In genomic region chr5:24455076-24455475, GRCm38 (mm10) we compare ENCODE assay signal across 9 mouse cellular contexts. TPM values are rescaled to one million over a fixed set of nuclear protein-coding genes. Genes with fewer than 3 reads are reported as not detected.
DNase-seq lines count a peak whose midpoint lies in the region; ATAC-seq lines count a peak whose summit lies in the region.
"Had no signal": no experiment of that assay in that cellular context is flagged by ENCODE, and none has a peak within 500 bp of the region (broad histone marks: within the 10 kb centered on the region; RNA-seq: fewer than 3 reads in every experiment).

No protein-coding gene starts in this region.

- no peak for ATAC-seq in lung, embryonic 16.5 days (ENCODE audit: low read depth)
- no peak for ATAC-seq in hindbrain, embryonic 16.5 days
- no peak for ATAC-seq in neural tube, embryonic 15.5 days (ENCODE audit: low FRiP score)

- H3K4me2 ChIP-seq in lung, embryonic 16.5 days (ENCODE audit: low read depth, low read length) = 0 out of 2 replicates have a peak overlapping the region, but pooled peaks have one; percentile 3
- peak overlapping the region; percentile 97 for H3K4me2 ChIP-seq in hindbrain, embryonic 16.5 days (ENCODE audit: low read length)
- H3K4me2 ChIP-seq in neural tube, embryonic 15.5 days = peak overlapping the region; percentile 91

- H3K27me3 ChIP-seq in lung, embryonic 16.5 days (ENCODE audit: control insufficient read depth, insufficient read depth, low read depth, low read length) = no peaks in the 10 kb centered on the region
- no peaks in the 10 kb centered on the region for H3K27me3 ChIP-seq in hindbrain, embryonic 16.5 days (replicated peaks; ENCODE audit: control insufficient read depth, insufficient read depth, low read length)
- no peaks in the 10 kb centered on the region for H3K27me3 ChIP-seq in neural tube, embryonic 15.5 days (replicated peaks)

- 64% methylated on average over 3 of the region's 3 CpGs for WGBS in lung, embryonic 16.5 days
- 55% methylated on average over 3 of the region's 3 CpGs for WGBS in hindbrain, embryonic 16.5 days
- 58% methylated on average over 3 of the region's 3 CpGs for WGBS in neural tube, embryonic 15.5 days

- H3K36me3 ChIP-seq in lung, embryonic 16.5 days (ENCODE audit: control insufficient read depth, insufficient read depth, low read length) = no peaks in the 10 kb centered on the region
- H3K36me3 ChIP-seq in hindbrain, embryonic 16.5 days (ENCODE audit: control insufficient read depth, insufficient read depth, low read length) = peaks cover 4% of the 10 kb centered on the region
- peaks cover 5% of the 10 kb centered on the region; the same call in 1 of the 2 replicates for H3K36me3 ChIP-seq in neural tube, embryonic 15.5 days

- no peaks in the 10 kb centered on the region for H3K9me3 ChIP-seq in lung, embryonic 16.5 days (ENCODE audit: control insufficient read depth, low read length)
- no peaks in the 10 kb centered on the region for H3K9me3 ChIP-seq in hindbrain, embryonic 16.5 days (ENCODE audit: control insufficient read depth, low read length)
- H3K9me3 ChIP-seq in neural tube, embryonic 15.5 days (replicated peaks) = no peaks in the 10 kb centered on the region

- peak overlapping the region; percentile 22; the same call in 1 of the 2 replicates for H3K9ac ChIP-seq in lung, embryonic 16.5 days (ENCODE audit: low read length)
- H3K9ac ChIP-seq in hindbrain, embryonic 16.5 days (ENCODE audit: low read depth, low read length) = no peak overlapping the region
- 0 out of 2 replicates have a peak overlapping the region, but pooled peaks have one; percentile 14 for H3K9ac ChIP-seq in neural tube, embryonic 15.5 days (replicated peaks)
- H3K9ac ChIP-seq: liver, embryonic 14.5 days had no signal

- DNase-seq in adrenal gland, adult (ENCODE audit: inconsistent age in 2 of 2, low spot score in 1 of 2) = peak; percentile 47 to 79
- no peak for DNase-seq in adrenal gland, postnatal 25 days
- no peak for DNase-seq in lung, postnatal 36 days
- DNase-seq in urinary bladder, postnatal 14 days (ENCODE audit: low spot score) = no peak
- no peak for DNase-seq in B cell, adult 2 months

- H3K4me3 ChIP-seq in lung, embryonic 16.5 days (ENCODE audit: low read length) = no peak overlapping the region
- H3K4me3 ChIP-seq in hindbrain, embryonic 16.5 days (ENCODE audit: low read length) = no peak overlapping the region
- H3K4me3 ChIP-seq in neural tube, embryonic 15.5 days (replicated peaks) = 0 out of 2 replicates have a peak overlapping the region, but pooled peaks have one; percentile 1

- peaks cover 31% of the 10 kb centered on the region for H3K4me1 ChIP-seq in lung, embryonic 16.5 days (replicated peaks; ENCODE audit: control insufficient read depth, insufficient read depth, low read length)
- H3K4me1 ChIP-seq in hindbrain, embryonic 16.5 days (ENCODE audit: control insufficient read depth, insufficient read depth, low read depth, low read length) = peaks cover 41% of the 10 kb centered on the region
- peaks cover 53% of the 10 kb centered on the region for H3K4me1 ChIP-seq in neural tube, embryonic 15.5 days

- H3K27ac ChIP-seq in lung, embryonic 16.5 days (ENCODE audit: low read length) = peak overlapping the region; percentile 84
- no peak overlapping the region for H3K27ac ChIP-seq in hindbrain, embryonic 16.5 days (ENCODE audit: low read depth, low read length)
- no peak overlapping the region for H3K27ac ChIP-seq in neural tube, embryonic 15.5 days (replicated peaks)
- H3K27ac ChIP-seq: liver, embryonic 14.5 days had no signal

RNA-seq across cellular contexts. Expression of gene Agap3, which starts 3.1 kb away (rescaled TPM):
- total RNA-seq in adrenal gland, postnatal 25 days (2021) = 75.6 and 89.0 TPM in 2 replicates
- 18.6 and 22.1 TPM in 2 replicates for polyA plus RNA-seq in lung, embryonic 16.5 days (2015; fragmentation: Nextera tagmentation; extraction: Ambion mirVana)
- 46.4 and 47.7 TPM in 2 replicates for polyA plus RNA-seq in hindbrain, embryonic 16.5 days (2015; fragmentation: Nextera tagmentation; extraction: Ambion mirVana)
- polyA plus RNA-seq in neural tube, embryonic 15.5 days (2015; fragmentation: Nextera tagmentation; extraction: Ambion mirVana) = 60.2 and 101 TPM in 2 replicates

RNA-seq across cellular contexts. Expression of gene Tmub1, which starts 7.4 kb away (rescaled TPM):
- 12.5 and 16.8 TPM in 2 replicates for total RNA-seq in adrenal gland, postnatal 25 days (2021)
- polyA plus RNA-seq in lung, embryonic 16.5 days (2015; fragmentation: Nextera tagmentation; extraction: Ambion mirVana) = 18.0 and 19.6 TPM in 2 replicates
- 61.7 and 63.1 TPM in 2 replicates for polyA plus RNA-seq in hindbrain, embryonic 16.5 days (2015; fragmentation: Nextera tagmentation; extraction: Ambion mirVana)
- polyA plus RNA-seq in neural tube, embryonic 15.5 days (2015; fragmentation: Nextera tagmentation; extraction: Ambion mirVana) = 54.8 and 62.8 TPM in 2 replicates

RNA-seq across cellular contexts. Expression of gene Fastk, which starts 10.0 kb away (rescaled TPM):
- 114 and 119 TPM in 2 replicates for total RNA-seq in adrenal gland, postnatal 25 days (2021)
- polyA plus RNA-seq in lung, embryonic 16.5 days (2015; fragmentation: Nextera tagmentation; extraction: Ambion mirVana) = 96.6 and 99.2 TPM in 2 replicates
- polyA plus RNA-seq in hindbrain, embryonic 16.5 days (2015; fragmentation: Nextera tagmentation; extraction: Ambion mirVana) = 106 and 107 TPM in 2 replicates
- 111 TPM in 2 replicates for polyA plus RNA-seq in neural tube, embryonic 15.5 days (2015; fragmentation: Nextera tagmentation; extraction: Ambion mirVana)

RNA-seq across cellular contexts. Expression of gene Slc4a2, which starts 31.4 kb away (rescaled TPM):
- 50.5 and 59.1 TPM in 2 replicates for total RNA-seq in adrenal gland, postnatal 25 days (2021)
- 45.1 and 48.9 TPM in 2 replicates for polyA plus RNA-seq in lung, embryonic 16.5 days (2015; fragmentation: Nextera tagmentation; extraction: Ambion mirVana)
- polyA plus RNA-seq in hindbrain, embryonic 16.5 days (2015; fragmentation: Nextera tagmentation; extraction: Ambion mirVana) = 29.0 and 29.8 TPM in 2 replicates
- 15.3 and 19.1 TPM in 2 replicates for polyA plus RNA-seq in neural tube, embryonic 15.5 days (2015; fragmentation: Nextera tagmentation; extraction: Ambion mirVana)

RNA-seq across cellular contexts. Expression of gene Cdk5, which starts 31.7 kb away (rescaled TPM):
- total RNA-seq in adrenal gland, postnatal 25 days (2021) = 46.4 and 51.2 TPM in 2 replicates
- 43.0 and 45.8 TPM in 2 replicates for polyA plus RNA-seq in lung, embryonic 16.5 days (2015; fragmentation: Nextera tagmentation; extraction: Ambion mirVana)
- 139 and 140 TPM in 2 replicates for polyA plus RNA-seq in hindbrain, embryonic 16.5 days (2015; fragmentation: Nextera tagmentation; extraction: Ambion mirVana)
- polyA plus RNA-seq in neural tube, embryonic 15.5 days (2015; fragmentation: Nextera tagmentation; extraction: Ambion mirVana) = 113 and 133 TPM in 2 replicates

Comparison
In these comparisons a context has a peak if more than half of its experiments do, and no peak if none do; other contexts are left out.
1. DNase-seq: peak in adrenal gland, adult (2 of 2); none in adrenal gland, postnatal 25 days (single experiment), lung, postnatal 36 days (single experiment), urinary bladder, postnatal 14 days (single experiment) and B cell, adult 2 months (0 of 2).
2. H3K4me2 ChIP-seq: peak in every context shown above with its lines; median percentile 97 in hindbrain, embryonic 16.5 days; 91 in neural tube, embryonic 15.5 days; 3 in lung, embryonic 16.5 days.